Mouse (Mus musculus) right cerebral cortex, adult 18-20 months (tissue): ENCODE data around the gene Ube2s.

Source experiments
- DNase-seq: peaks from one replicate; pipeline ENCODE4 v3.0.0; 2022; ENCODE audit warnings: mixed read lengths

Gene Ube2s

DNA sequence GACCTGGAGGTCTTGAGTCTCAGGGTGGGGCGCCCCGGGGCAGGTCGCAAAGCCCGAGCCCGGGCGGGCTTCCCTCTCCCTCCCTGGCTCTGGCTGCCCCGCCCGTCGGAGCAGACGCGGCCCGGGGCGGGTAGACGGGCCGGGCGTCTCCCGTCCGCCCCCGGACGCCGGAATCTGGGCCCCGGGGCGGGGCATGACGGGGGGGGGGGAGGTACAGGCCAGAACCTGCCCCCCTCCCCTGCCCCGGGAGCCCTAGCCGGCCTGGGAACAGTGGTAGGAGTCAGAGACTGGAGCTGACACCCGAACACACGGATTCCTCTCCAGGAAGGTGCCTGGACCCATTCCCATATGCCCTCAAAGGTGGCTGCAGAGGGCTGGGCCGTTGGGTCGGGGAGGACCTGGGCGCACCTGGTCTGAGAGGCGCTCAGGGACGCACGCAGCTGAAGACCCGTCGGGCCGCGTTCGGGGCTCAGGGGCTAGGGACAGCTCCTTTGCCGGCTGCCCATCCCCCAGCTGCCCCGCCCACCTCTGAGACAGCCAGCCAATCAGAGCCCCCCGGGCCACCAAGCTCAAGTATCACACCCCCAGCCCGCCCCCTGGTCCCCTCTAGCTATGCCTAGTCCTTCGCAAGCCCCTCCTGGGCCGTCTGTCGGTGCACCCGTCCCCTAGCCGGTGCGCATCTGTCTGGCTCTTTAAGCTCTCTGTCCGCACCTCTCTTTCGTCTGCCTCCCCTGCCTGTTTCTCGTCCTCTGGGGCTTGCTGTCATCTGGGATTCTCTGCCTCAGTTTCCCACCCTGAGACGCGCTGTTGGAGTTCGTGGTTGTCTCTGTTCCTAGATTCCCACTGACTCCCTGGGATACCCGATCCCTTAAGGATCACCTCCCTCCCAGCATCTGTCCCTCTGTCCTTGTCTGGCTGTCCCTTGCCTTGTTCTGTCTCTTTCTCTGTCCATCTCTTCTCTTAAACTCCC is 35.2 kb downstream of the Ube2s start:
- DNase-seq, result no peak

GRCm38 (mm10) chr7:4776131-4776530 is 36.3 kb downstream of the Ube2s start:
- DNase-seq, result no peak

DNA sequence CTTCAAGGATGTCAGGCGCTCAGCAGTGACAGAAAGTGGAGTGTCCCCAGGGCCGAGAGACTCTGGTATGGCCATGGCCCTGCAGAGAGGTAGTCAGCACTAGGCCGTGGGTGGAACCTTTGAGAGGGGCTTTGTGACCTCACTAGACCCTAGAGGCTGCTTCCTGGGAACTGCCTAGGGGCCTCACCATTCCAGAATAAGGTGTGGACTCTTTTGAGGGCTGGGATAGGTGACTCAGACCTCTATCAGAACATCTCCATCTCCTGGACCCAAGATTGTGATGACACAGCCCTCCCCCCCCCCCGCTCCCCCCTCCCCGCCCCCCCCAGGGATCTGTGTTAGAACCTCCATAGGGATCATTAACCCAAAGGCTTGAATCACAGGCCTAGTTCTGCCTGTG is 41.2 kb downstream of the Ube2s start, which contains the start of gene Fam71e2:
Gene Fam71e2, minus strand, starts transcription at position 101 of the 400 bp plus-strand sequence.
- no peak for DNase-seq

- no peak for DNase-seq
These were observed 47.3 kb downstream of the Ube2s start for GRCm38 (mm10) chr7:4764946-4765710.

DNA sequence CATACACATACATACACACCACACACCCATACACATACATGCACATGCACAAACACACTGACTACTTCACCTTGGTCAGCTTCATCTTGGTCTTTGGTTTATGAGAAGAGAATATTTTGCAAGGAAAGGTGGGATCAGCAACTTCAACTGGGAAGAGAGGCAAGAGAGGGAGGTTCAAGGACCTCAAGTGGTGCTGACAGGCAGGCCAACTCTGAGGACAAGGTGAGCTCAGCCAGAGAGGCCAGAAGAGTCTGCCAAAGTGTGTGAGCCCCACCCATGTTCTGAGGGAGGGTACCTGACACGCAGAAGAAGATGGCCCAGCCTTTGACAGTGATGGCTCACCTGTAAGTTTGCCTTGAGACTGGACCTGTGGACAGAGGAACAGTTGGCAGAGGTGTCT is 52.7 kb downstream of the Ube2s start:
- DNase-seq, result no peak

- peak; percentile 42 for DNase-seq
These were observed 59.4 kb downstream of the Ube2s start, which contains the start of gene Cox6b2 for GRCm38 (mm10) chr7:4752821-4753570. Cox6b2 (minus strand) TSS chr7:4753094.

- no peak for DNase-seq
These were observed 60.2 kb downstream of the Ube2s start for GRCm38 (mm10) chr7:4751971-4752820.

- DNase-seq, result no peak
These were observed 63.2 kb downstream of the Ube2s start for GRCm38 (mm10) chr7:4749169-4749568.

DNA sequence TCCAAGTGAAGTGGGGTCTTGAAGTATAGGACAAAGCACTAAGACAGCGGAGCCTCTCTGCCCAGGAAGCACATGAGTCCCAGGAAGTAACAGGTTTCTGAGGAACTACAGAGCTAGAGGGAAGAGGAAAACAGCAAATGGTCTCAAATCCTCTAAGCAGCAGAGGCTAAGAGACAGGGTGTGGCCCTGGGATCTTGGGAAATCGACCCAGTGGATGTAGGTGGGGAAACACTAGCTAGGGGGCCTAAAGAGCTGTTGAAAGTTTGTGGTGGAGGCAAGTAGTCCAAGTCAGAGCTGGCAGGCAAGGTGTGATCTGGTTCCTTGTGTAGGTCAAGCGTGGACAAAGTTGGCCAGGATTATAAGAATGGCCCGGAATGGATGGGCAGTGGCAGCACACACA is 64.1 kb downstream of the Ube2s start:
- DNase-seq, result no peak

GRCm38 (mm10) chr7:4747156-4747899 is 65.1 kb downstream of the Ube2s start:
- DNase-seq, result no peak

DNA sequence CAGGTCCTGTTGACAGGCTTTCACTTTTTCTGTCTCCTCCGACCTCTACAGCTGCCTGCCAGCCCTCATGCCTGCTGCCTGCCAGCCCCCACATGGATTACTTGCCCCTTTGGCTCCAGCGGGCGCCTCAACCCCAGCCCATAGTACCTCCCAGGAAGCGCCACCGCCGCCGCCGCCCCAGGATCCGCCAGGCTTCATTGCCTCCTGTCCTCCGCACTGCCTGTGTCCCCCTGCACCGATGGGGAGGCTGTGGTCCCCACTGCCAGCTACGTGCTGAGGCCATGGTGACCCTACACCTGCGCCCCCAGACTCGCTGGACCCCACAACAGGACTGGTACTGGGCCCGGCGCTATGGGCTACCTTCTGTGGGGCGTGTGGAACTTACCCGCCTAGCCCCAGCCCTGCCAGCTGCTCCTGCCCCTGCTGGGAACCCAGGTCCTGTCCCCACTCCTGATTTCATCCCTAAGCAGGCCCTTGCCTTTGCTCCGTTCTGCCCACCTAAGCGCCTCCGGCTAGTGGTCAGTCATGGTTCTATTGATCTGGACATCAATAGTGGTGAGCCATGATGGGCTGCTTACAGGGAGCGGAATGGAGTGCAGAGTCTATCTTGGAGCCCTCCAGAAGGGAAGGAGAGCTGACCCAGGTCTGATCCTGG is 65.9 kb downstream of the Ube2s start:
- no peak for DNase-seq

DNA sequence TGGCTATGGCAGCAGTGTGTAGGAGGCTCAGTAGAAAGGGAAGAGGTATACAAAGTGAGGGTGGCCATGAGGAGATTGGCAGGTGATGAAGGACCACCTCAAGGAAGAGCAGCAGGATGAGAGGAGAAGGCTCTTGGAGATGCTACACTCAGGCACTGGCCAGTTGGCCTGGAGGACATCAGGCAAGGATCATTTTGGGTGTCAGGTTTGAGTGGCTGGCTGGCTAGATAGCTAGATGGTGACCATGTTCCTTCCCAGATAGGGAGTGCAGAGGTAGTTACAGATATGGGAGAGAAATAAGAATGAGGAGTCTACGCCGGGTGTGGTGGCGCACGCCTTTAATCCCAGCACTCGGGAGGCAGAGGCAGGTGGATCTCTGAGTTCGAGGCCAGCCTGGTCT is 67.5 kb downstream of the Ube2s start:
- DNase-seq, result no peak
